Mouse (Mus musculus) left cerebral cortex, adult 2 months (tissue): ENCODE data around the gene Dpp3. TPM values are rescaled to one million over a fixed set of nuclear protein-coding genes. Genes with fewer than 3 reads are reported as not detected.
"Not testable (repeated sequence)": the region's sequence is repeated elsewhere in the genome, so short reads cannot be mapped to it uniquely, and the experiment has no call there.

Source experiments
- DNase-seq, 2 experiments: peaks; one replicate each; pipeline ENCODE4 v3.0.0; 2021 to 2022; ENCODE audit warnings: low spot score in 2 of 2, mixed read lengths in 1 of 2; ENCODE audit errors: extremely low spot score in 1 of 2
- H3K27ac ChIP-seq: fragments of 200-600 bp; 2 replicates; pipeline ENCODE4 v1.8.1; 2022
- H3K4me3 ChIP-seq: fragments of 200-600 bp; 2 replicates; pipeline ENCODE4 v1.8.1; 2022
- CTCF ChIP-seq: fragments of 200-600 bp; IDR thresholded peaks from 2 replicates; pipeline ENCODE4 v1.8.1; 2022; ENCODE audit warnings: antibody characterized with exemption, mild to moderate bottlenecking, moderate library complexity
- intact Hi-C: fragments of 180-260 bp; cut with DNase I; formaldehyde crosslinking; loops from one replicate; pipeline ENCODE4 v1.15.1; 2025
- long read RNA-seq, 2 experiments: library from polyadenylated mRNA; stranded (forward); transcript quantifications; one replicate each; pipeline ENCODE4 v2.0.0; 2021; ENCODE audit warnings: borderline mapping rate in 2 of 2
- total RNA-seq, 2 experiments: library from RNA; stranded (reverse); gene quantifications; 2 replicates each; pipeline ENCODE4 v1.2.3; 2021

The Dpp3 gene
- total RNA-seq = 10 to 100 TPM; 39.5 to 45.9 TPM
- long read RNA-seq, experiment 1, transcript Dpp3-201 (18 exons, 2,683 nt) = major isoform, 54 of 100 reads
- long read RNA-seq, experiment 1, partial matches to known transcripts = 20 of 100 reads
- long read RNA-seq, experiment 1, other reads (novel, unspliced or antisense) = 26 of 100 reads
- long read RNA-seq, experiment 2, transcript Dpp3-201 (18 exons, 2,683 nt) = major isoform, 26 of 57 reads
- long read RNA-seq, experiment 2, partial matches to known transcripts = 12 of 57 reads
- long read RNA-seq, experiment 2, other reads (novel, unspliced or antisense) = 19 of 57 reads

GRCm38 (mm10) chr19:4927904-4928531, at the start of gene Dpp3:
Gene Dpp3, minus strand, starts transcription at chr19:4928287.
- intact Hi-C loops = no loop called here
- TF ChIP-seq CTCF = no peak
- peak within 1 kb of the TSS; percentile 81 for H3K27ac ChIP-seq
- peak; percentile 97 to 98 for DNase-seq
- peak within 1 kb of the TSS; percentile 79 for H3K4me3 ChIP-seq

- DNase-seq = no peak
- Histone ChIP-seq H3K27ac (no peak overlapping the region), H3K4me3 (no peak overlapping the region)
- intact Hi-C loops = loop anchor here (10.0 kb wide), 1 partner anchor 213 kb away; the partner anchor contains the start of gene Rbm4b
- TF ChIP-seq CTCF = peak; percentile 39
These were observed 40.1 kb upstream of the Dpp3 start for GRCm38 (mm10) chr19:4968236-4968635.

GRCm38 (mm10) chr19:4961928-4962601, 34.0 kb upstream of the Dpp3 start, which contains the start of gene Mrpl11:
Gene Mrpl11, plus strand, starts transcription at chr19:4962147.
- peak; percentile 83 to 88 for DNase-seq
- Histone ChIP-seq H3K4me3 (peak within 1 kb of the TSS; percentile 89), H3K27ac (peak within 1 kb of the TSS; percentile 96)
- TF ChIP-seq CTCF = peak; percentile 80
- intact Hi-C loops = loop anchor here (1.0 to 10.0 kb wide), 3 partner anchors 40 to 335 kb away; partner anchors contain the start of genes Rbm4b and Rce1

GRCm38 (mm10) chr19:4948641-4949040, 20.6 kb upstream of the Dpp3 start:
- H3K4me3 ChIP-seq, DNase-seq, intact Hi-C loops, H3K27ac ChIP-seq: not testable (repeated sequence)

GRCm38 (mm10) chr19:4945540-4945939, 17.5 kb upstream of the Dpp3 start:
- DNase-seq = no peak
- no peak overlapping the region for H3K27ac ChIP-seq
- no peak for TF ChIP-seq CTCF
- H3K4me3 ChIP-seq = no peak overlapping the region
- intact Hi-C loops = no loop called here

GRCm38 (mm10) chr19:4943253-4943588, 15.1 kb upstream of the Dpp3 start:
- intact Hi-C loops = no loop called here
- TF ChIP-seq CTCF = no peak
- Histone ChIP-seq H3K4me3 (peak overlapping the region; percentile 78), H3K27ac (peak overlapping the region; percentile 44)
- DNase-seq = no peak

GRCm38 (mm10) chr19:4942551-4943252, 14.6 kb upstream of the Dpp3 start, which contains the start of gene Peli3:
Gene Peli3, minus strand, starts transcription at chr19:4943127.
- DNase-seq = peak; percentile 78 to 82
- Histone ChIP-seq H3K27ac (peak within 1 kb of the TSS; percentile 84), H3K4me3 (peak within 1 kb of the TSS; percentile 78)
- TF ChIP-seq CTCF = no peak
- intact Hi-C loops = no loop called here

GRCm38 (mm10) chr19:4937444-4938310, 9.6 kb upstream of the Dpp3 start:
- DNase-seq = no peak
- no peak for TF ChIP-seq CTCF
- intact Hi-C loops = no loop called here
- Histone ChIP-seq H3K4me3 (no peak overlapping the region), H3K27ac (no peak overlapping the region)

- Histone ChIP-seq H3K4me3 (no peak overlapping the region), H3K27ac (no peak overlapping the region)
- TF ChIP-seq CTCF = no peak
- intact Hi-C loops = no loop called here
- DNase-seq = no peak
These were observed 8.8 kb upstream of the Dpp3 start for GRCm38 (mm10) chr19:4936896-4937295.

- DNase-seq = no peak
- TF ChIP-seq CTCF = no peak
- Histone ChIP-seq H3K4me3 (peak overlapping the region; percentile 79), H3K27ac (no peak overlapping the region)
- intact Hi-C loops = no loop called here
These were observed 694 bp upstream of the Dpp3 start for GRCm38 (mm10) chr19:4928781-4929180.
